Mouse (Mus musculus) liver, adult 2 months (tissue): ENCODE measurements around the gene Arl3. TPM values are rescaled to one million over a fixed set of nuclear protein-coding genes. Genes with fewer than 3 reads are reported as not detected.
A peak's percentile ranks its signal among the peaks of the same experiment; 100 is the strongest.

Source experiments
- DNase-seq: peaks from one replicate; pipeline ENCODE4 v3.0.0-alpha.2; 2011; ENCODE audit warnings: low read depth, low spot score; ENCODE audit errors: extremely low read depth
- H3K27ac ChIP-seq: fragments of 200-500 bp; replicated peaks from 2 replicates; pipeline ENCODE4 v1.5.1; 2012; ENCODE audit warnings: low read depth, mild to moderate bottlenecking, control low read depth, inconsistent platforms, low read length; ENCODE audit not compliant: insufficient read depth
- H3K27me3 ChIP-seq: fragments of 200-500 bp; 2 replicates; pipeline ENCODE4 v1.6.1; 2012; ENCODE audit warnings: mild to moderate bottlenecking, moderate library complexity, low read length, inconsistent platforms; ENCODE audit not compliant: control insufficient read depth, insufficient read depth
- H3K36me3 ChIP-seq: fragments of 200-500 bp; 2 replicates; pipeline ENCODE4 v1.6.1; 2012; ENCODE audit warnings: low read length, inconsistent platforms; ENCODE audit not compliant: control insufficient read depth, insufficient read depth
- H3K4me1 ChIP-seq: fragments of 200-500 bp; 2 replicates; pipeline ENCODE4 v1.6.1; 2011; ENCODE audit warnings: low read length; ENCODE audit not compliant: control insufficient read depth, insufficient read depth
- H3K4me3 ChIP-seq: fragments of 200-500 bp; 2 replicates; pipeline ENCODE4 v1.5.1; 2011; ENCODE audit warnings: low read depth, mild to moderate bottlenecking, control low read depth, low read length, moderate library complexity; ENCODE audit not compliant: insufficient read depth
- H3K79me2 ChIP-seq: fragments of 200-500 bp; 2 replicates; pipeline ENCODE4 v1.6.1; 2012; ENCODE audit warnings: inconsistent platforms, mild to moderate bottlenecking, low read length, moderate library complexity; ENCODE audit not compliant: control insufficient read depth, insufficient read depth
- H3K9ac ChIP-seq: fragments of 200-500 bp; 2 replicates; pipeline ENCODE4 v1.6.1; 2012; ENCODE audit warnings: low read depth, mild to moderate bottlenecking, control low read depth, inconsistent platforms, low read length
- CTCF ChIP-seq: fragments of 200-500 bp; IDR thresholded peaks from 2 replicates; pipeline ENCODE4 v1.5.1; 2011; ENCODE audit warnings: low read depth, low read length, control low read depth
- POLR2A ChIP-seq: fragments of 200-500 bp; IDR thresholded peaks from 2 replicates; pipeline ENCODE4 v1.6.1; 2011; ENCODE audit warnings: low read length, control low read depth; ENCODE audit not compliant: insufficient read depth; ENCODE audit errors: extremely low read depth
- WGBS: fragments of 180-500 bp; shearing (Covaris S2); methylation state at CpG from one replicate; pipeline ENCODE4 v1.1.7; 2018; 5-methylcytosine and 5-hydroxymethylcytosine counted together
- polyA plus RNA-seq: library from polyadenylated mRNA; depleted of rRNA; stranded (reverse); fragments of >200 nt; gene quantifications from 2 replicates; pipeline ENCODE4 v1.2.3, GENCODE M21; 2012
- total RNA-seq: library from RNA; depleted of rRNA; stranded (reverse); fragments of >200 nt; gene quantifications from 2 replicates; pipeline ENCODE4 v1.2.3, GENCODE M21; 2014

Arl3 gene
- total and polyA plus RNA-seq, 2 experiments: 8.7 to 25.1 TPM

- no peaks in the 10 kb centered on the region for H3K27me3 ChIP-seq
- TF ChIP-seq POLR2A: no peak
- TF ChIP-seq CTCF: no peak
- WGBS: 76% methylated on average over 16 of the region's 16 CpGs
- H3K9ac ChIP-seq: no peak overlapping the region
- H3K4me3 ChIP-seq: no peak overlapping the region
- H3K27ac ChIP-seq: no peak overlapping the region
- no peaks in the 10 kb centered on the region for H3K79me2 ChIP-seq
- no peaks in the 10 kb centered on the region for H3K36me3 ChIP-seq
- peaks cover 6% of the 10 kb centered on the region for H3K4me1 ChIP-seq
- DNase-seq: no peak
These were observed 41.6 kb downstream of the Arl3 start for GRCm38 (mm10) chr19:46531071-46532030.

DNA sequence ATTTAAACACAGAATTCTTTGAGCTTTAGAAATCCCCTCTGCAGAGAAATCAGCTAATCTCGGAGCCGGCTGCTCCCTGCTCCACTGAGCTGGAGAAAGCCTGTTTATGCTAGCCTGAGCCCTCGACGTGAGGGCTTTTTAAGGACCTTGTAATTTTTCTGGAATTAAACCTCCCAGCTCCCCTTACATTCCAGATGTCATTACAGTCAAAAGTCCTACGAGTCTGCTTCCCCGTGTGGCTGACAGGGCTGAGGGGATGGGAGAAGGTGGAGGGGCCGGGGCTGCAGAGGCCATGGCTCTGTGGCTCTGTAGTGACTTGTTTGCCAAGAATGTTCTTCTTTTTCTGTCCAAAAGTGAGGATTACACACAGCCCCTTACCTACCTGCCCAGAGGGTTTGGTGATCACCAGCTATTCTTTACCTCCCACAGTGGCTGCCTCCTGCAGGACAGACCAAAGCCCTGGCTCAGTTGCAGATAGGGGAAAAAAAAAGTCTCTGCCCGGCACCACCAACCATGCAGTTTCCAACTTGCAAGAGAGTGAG, 42.5 kb downstream of the Arl3 start:
- peaks cover 6% of the 10 kb centered on the region for H3K4me1 ChIP-seq
- no peak overlapping the region for H3K27ac ChIP-seq
- no peak overlapping the region for H3K9ac ChIP-seq
- H3K79me2 ChIP-seq: no peaks in the 10 kb centered on the region
- no peaks in the 10 kb centered on the region for H3K36me3 ChIP-seq
- 67% methylated on average over 8 of the region's 8 CpGs for WGBS
- H3K4me3 ChIP-seq: no peak overlapping the region
- TF ChIP-seq CTCF: no peak
- no peak for TF ChIP-seq POLR2A
- DNase-seq: no peak
- H3K27me3 ChIP-seq: no peaks in the 10 kb centered on the region

DNA sequence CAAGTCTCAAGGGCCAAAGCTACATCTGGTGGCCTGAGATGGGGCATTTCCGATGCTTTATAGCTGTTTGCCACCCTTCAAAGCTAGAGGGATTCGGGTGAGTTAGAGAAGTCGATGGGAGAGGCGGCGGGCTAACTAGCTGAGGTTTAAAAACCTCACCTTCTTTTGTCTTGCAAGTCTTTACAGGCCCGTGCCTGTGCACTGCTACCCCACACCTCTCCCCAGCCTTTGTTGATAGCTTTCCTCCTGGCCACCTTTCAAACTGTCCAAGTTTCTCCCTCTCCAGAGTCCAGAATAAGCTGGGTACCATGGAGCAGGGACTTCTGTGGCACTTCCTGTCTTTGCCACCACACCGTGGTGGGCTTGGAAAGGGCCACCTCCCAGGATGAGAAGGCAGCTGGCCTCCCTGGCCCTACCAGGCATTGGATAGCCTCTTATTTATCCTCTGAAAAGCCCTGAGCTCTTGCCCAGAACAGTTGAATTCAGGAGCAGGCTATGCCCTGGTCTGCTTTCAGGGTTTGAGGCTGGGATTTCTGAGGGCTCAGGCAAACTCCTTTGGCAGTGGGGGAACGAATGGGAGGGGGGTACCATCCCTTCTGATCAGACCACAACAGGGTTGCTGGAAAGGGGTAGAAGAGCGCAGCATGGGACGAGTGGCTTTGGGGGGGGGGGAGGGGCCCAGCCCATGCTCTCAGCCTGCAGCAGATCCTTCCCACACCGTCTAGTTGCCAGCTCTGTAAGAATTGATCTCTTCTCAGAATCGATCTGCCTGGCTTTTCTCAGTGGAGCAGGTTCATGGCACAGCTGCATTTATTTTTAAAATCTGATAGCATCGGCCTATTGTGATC, 43.2 kb downstream of the Arl3 start:
- Histone ChIP-seq H3K36me3 (no peaks in the 10 kb centered on the region), H3K4me3 (no peak overlapping the region), H3K79me2 (no peaks in the 10 kb centered on the region), H3K27me3 (no peaks in the 10 kb centered on the region), H3K4me1 (peaks cover 6% of the 10 kb centered on the region), H3K27ac (no peak overlapping the region), H3K9ac (no peak overlapping the region)
- no peak for DNase-seq
- TF ChIP-seq CTCF (no peak), POLR2A (no peak)
- WGBS: 54% methylated on average over 13 of the region's 13 CpGs

- Histone ChIP-seq H3K4me1 (peaks cover 9% of the 10 kb centered on the region), H3K27ac (no peak overlapping the region), H3K9ac (no peak overlapping the region), H3K4me3 (no peak overlapping the region), H3K79me2 (no peaks in the 10 kb centered on the region), H3K36me3 (no peaks in the 10 kb centered on the region), H3K27me3 (no peaks in the 10 kb centered on the region)
- TF ChIP-seq CTCF (peak; percentile 31; the same call in 1 of the 2 replicates), POLR2A (no peak)
- WGBS: 20% methylated on average over 20 of the region's 20 CpGs
- no peak for DNase-seq
These were observed 44.3 kb downstream of the Arl3 start for GRCm38 (mm10) chr19:46528529-46529213.

GRCm38 (mm10) chr19:46527632-46528528, 45.1 kb downstream of the Arl3 start:
- Histone ChIP-seq H3K79me2 (no peaks in the 10 kb centered on the region), H3K27ac (no peak overlapping the region), H3K4me3 (no peak overlapping the region), H3K27me3 (no peaks in the 10 kb centered on the region), H3K4me1 (peaks cover 13% of the 10 kb centered on the region), H3K9ac (no peak overlapping the region), H3K36me3 (no peaks in the 10 kb centered on the region)
- DNase-seq: no peak
- 74% methylated on average over 17 of the region's 17 CpGs for WGBS
- TF ChIP-seq CTCF (no peak), POLR2A (no peak)
